Mouse (Mus musculus): ENCODE results near the gene Vmn2r10.
"Not testable (repeated sequence)": the region's sequence is repeated elsewhere in the genome, so short reads cannot be mapped to it uniquely, and the experiment has no call there.

Gene Vmn2r10

DNA sequence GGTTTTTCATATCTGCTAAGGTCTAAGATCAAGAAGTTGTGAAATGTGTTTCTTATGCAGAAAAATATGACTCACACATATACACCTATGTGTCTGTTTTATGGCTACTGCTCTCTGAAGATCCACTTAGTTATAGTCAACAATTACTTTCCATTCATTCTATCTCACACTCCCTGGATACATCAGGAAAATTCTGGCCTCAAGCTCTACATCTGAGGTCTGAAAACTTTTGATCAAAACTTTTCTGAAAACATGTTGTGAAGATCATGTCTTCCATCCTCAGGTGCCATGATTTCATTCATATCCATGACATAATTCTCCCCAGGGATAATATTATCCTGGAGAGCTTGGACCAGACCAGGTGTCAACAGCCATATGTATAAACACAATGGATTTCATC lies at the start of gene Vmn2r10:
TSS of gene Vmn2r10 (minus strand) at position 101 of the 400 bp plus-strand sequence.
- not testable (repeated sequence) for DNase-seq (ENCODE audit: low spot score in 2 of 2)

DNA sequence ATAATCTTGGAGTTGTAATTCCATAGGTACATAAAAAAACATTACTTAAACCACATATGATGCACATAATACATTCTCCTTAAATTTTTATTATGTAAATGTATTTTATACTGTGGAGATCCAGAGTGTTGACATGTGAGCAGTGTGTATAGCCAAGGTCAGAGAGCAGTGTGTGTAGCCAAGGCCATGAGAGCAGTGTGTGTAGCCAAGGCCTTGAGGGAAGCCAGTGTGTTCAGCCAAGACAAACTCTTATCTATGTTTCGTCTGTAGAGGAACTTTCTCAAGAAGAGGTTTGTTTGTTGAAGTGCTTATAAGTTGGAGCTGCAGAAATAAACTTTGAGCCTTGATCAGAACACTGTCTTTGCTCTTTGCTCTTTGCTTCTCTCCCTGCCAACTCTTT lies 49.0 kb upstream of the Vmn2r10 start:
- no peak for DNase-seq (ENCODE audit: low spot score in 2 of 2)

DNA sequence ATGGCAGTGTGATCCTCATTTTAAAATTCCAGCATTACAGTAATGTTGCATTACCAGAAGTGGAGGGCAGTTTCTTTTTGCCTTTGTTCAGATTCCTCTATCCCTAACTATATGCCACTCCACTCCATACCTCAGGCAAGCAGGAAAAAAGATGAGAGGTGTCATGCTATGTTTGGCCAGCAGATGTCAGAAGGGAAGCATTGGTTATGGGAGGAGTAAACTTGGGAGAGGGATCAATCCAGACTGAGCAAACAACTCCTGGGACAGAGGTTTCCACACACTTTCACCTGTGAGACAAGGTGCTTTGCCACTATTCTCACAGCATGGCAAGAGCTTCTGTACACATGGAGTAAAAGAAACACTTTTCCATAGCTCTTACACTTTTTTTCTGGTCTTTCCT lies 26.3 kb upstream of the Vmn2r10 start:
- DNase-seq (ENCODE audit: low spot score in 2 of 2): no peak

DNA sequence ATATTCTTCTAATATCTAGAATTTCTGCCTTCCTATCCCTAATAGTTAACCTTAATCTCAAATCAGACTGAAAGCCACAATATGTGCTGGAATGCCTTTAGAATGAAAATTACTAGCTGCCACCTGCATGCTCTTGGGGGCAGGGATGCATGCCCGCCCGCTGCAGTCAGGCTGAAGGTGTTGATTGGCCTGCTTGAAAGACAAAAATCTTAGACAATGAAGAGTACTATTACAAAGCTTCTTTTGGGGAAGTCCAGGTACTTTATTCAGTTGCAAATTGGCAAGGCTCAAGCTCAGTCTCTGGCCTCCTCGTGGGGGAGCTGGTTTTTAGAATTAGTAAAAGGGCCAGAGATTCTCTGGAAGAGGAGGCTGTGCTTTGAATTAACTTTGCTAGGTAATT lies 17.4 kb downstream of the Vmn2r10 start:
- no peak for DNase-seq (ENCODE audit: low spot score in 2 of 2)

Measured in urinary bladder, postnatal 36 days (tissue).